Mouse (Mus musculus) lung, postnatal 0 days (tissue): ENCODE measurements at regions not wholly inside any gene's neighbourhood (a gene's known extent, or its start where the extent isn't known, plus 50 kb on each side); places are given as distances from the start of the nearest gene placed in this dataset.

ENCODE experiments used
- CTCF ChIP-seq: IDR thresholded peaks from 2 replicates; pipeline ENCODE4 v1.5.1; 2016; ENCODE audit warnings: antibody characterized with exemption, mild to moderate bottlenecking
- EP300 ChIP-seq: IDR thresholded peaks from 2 replicates; pipeline ENCODE4 v1.6.1; 2016; ENCODE audit warnings: antibody characterized with exemption, mild to moderate bottlenecking, control low read depth

DNA sequence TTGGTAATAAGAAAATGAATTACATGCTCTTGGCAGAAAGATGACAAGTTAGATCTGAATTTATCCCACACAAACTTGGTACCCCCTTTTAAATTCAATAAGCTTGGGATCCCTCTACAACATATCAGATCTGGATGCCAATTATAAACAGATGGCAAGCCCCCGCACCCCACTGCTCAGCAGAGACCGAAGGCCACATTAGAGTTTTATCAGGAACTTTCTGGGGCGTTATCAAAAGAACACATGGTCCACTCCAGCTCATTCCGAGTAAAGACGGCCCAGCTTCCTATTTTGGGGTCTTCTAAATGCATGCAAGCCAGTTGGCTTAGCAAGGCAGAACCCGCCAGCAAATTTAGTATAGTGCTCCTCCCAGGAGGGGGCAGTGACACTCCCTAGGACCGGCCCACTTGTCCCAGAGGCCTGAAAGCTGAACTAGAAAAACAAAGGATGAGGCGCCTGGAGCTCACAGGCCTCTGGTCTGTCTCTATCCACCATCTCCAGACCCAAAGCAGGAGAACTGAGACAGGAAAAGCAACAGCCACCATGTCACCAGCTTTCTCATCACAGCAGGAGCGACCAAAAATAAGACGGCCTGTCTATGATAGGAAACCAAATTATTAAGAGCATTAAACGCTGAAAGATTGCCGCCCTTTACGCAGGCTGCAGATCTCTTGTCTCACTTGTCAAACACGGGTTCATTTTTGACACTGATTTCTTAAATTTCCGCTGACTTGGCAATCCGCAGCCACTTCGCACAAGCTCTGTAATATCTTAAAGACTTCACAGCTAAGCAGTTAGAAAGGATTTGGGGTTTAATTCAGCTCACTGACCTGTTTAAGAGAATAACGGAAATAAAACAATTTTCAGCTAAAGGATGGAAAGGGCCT lies 117.2 kb upstream of the Satb2 start:
- TF ChIP-seq CTCF (no peak), EP300 (no peak)
